Mouse (Mus musculus) liver, embryonic 12.5 days (tissue): ENCODE results near the gene 1600002K03Rik. TPM values are rescaled to one million over a fixed set of nuclear protein-coding genes. Genes with fewer than 3 reads are reported as not detected.
"Not testable (repeated sequence)": the region's sequence is repeated elsewhere in the genome, so short reads cannot be mapped to it uniquely, and the experiment has no call there.

Experiments used
- ATAC-seq: fragments of 200-750 bp; cut with Nextera tagmentation; 2 replicates; pipeline ENCODE4 v1.8.0; 2017; ENCODE audit warnings: moderate number of reproducible peaks, mild to moderate bottlenecking, moderate library complexity
- H3K27ac ChIP-seq: fragments of 300-500 bp; sonication (generic); 2 replicates; pipeline ENCODE4 v1.5.1; 2016; ENCODE audit warnings: mild to moderate bottlenecking
- H3K27me3 ChIP-seq: fragments of 300-500 bp; sonication (generic); replicated peaks from 2 replicates; pipeline ENCODE4 v1.6.1; 2016; ENCODE audit warnings: mild to moderate bottlenecking, moderate library complexity
- H3K36me3 ChIP-seq: fragments of 300-500 bp; sonication (generic); 2 replicates; pipeline ENCODE4 v1.6.1; 2016; ENCODE audit warnings: mild to moderate bottlenecking, moderate library complexity
- H3K4me1 ChIP-seq: fragments of 300-500 bp; sonication (generic); 2 replicates; pipeline ENCODE4 v1.6.1; 2016
- H3K4me2 ChIP-seq: fragments of 300-500 bp; sonication (generic); 2 replicates; pipeline ENCODE4 v1.6.1; 2016; ENCODE audit warnings: mild to moderate bottlenecking, moderate library complexity
- H3K4me3 ChIP-seq: fragments of 300-500 bp; sonication (generic); 2 replicates; pipeline ENCODE4 v1.5.1; 2016; ENCODE audit warnings: mild to moderate bottlenecking, moderate library complexity
- H3K9ac ChIP-seq: fragments of 300-500 bp; sonication (generic); 2 replicates; pipeline ENCODE4 v1.6.1; 2016; ENCODE audit warnings: mild to moderate bottlenecking, moderate library complexity
- H3K9me3 ChIP-seq: fragments of 300-500 bp; sonication (generic); replicated peaks from 2 replicates; pipeline ENCODE4 v1.6.1; 2016; ENCODE audit warnings: mild to moderate bottlenecking, moderate library complexity
- WGBS: fragments of 180-500 bp; shearing (Covaris S2); methylation state at CpG from one replicate; pipeline ENCODE4 v1.1.7; 2016; ENCODE audit not compliant: insufficient replicate concordance; 5-methylcytosine and 5-hydroxymethylcytosine counted together
- polyA plus RNA-seq: library from polyadenylated mRNA; unstranded; fragments of >200 nt; fragmentation: Nextera tagmentation; extraction: Ambion mirVana; gene quantifications from 2 replicates; pipeline ENCODE4 v1.2.1, GENCODE M21; 2016

The 1600002K03Rik gene
- polyA plus RNA-seq, 1 experiment from 2014 or later, result 16.4 TPM

- WGBS, result 0% methylated on average over 17 of the region's 17 CpGs
Observed at GRCm38 (mm10) chr10:80164998-80165344, 7.8 kb upstream of the 1600002K03Rik start.

GRCm38 (mm10) chr10:80165392-80166128 is 7.2 kb upstream of the 1600002K03Rik start, which contains the start of gene Cirbp:
Gene Cirbp, plus strand, starts transcription at chr10:80165985.
- 0 out of 2 replicates have a peak, but pooled peaks cover 10% of the 10 kb centered on the region for H3K27me3 ChIP-seq
- peaks cover 13% of the 10 kb centered on the region for H3K36me3 ChIP-seq
- ATAC-seq, result no peak
- 26% methylated on average over 20 of the region's 20 CpGs for WGBS
- peak within 1 kb of the TSS; percentile 82 for H3K27ac ChIP-seq
- H3K4me1 ChIP-seq, result peaks cover 81% of the 10 kb centered on the region
- peak within 1 kb of the TSS; percentile 76 for H3K4me3 ChIP-seq
- H3K4me2 ChIP-seq, result peak within 1 kb of the TSS; percentile 90
- peak within 1 kb of the TSS; percentile 92 for H3K9ac ChIP-seq
- H3K9me3 ChIP-seq, result no peaks in the 10 kb centered on the region; the same call in 1 of the 2 replicates

More at GRCm38 (mm10) chr10:80164998-80165344, 7.8 kb upstream of the 1600002K03Rik start:
- H3K9me3 ChIP-seq, result no peaks in the 10 kb centered on the region
- peak overlapping the region; percentile 55 for H3K4me3 ChIP-seq
- peak; percentile 57 for ATAC-seq
- H3K4me1 ChIP-seq, result peaks cover 81% of the 10 kb centered on the region
- H3K27ac ChIP-seq, result peak overlapping the region; percentile 69
- peaks cover 7% of the 10 kb centered on the region for H3K36me3 ChIP-seq
- peak overlapping the region; percentile 61 for H3K9ac ChIP-seq
- 0 out of 2 replicates have a peak, but pooled peaks cover 10% of the 10 kb centered on the region for H3K27me3 ChIP-seq
- peak overlapping the region; percentile 90 for H3K4me2 ChIP-seq

- H3K9me3 ChIP-seq, H3K4me3 ChIP-seq, H3K27me3 ChIP-seq, H3K9ac ChIP-seq, ATAC-seq: not testable (repeated sequence)
- Histone ChIP-seq H3K4me2 (peak overlapping the region; percentile 90), H3K27ac (peak overlapping the region; percentile 82; the same call in 1 of the 2 replicates), H3K4me1 (peaks cover 76% of the 10 kb centered on the region), H3K36me3 (peaks cover 19% of the 10 kb centered on the region)
- WGBS, result 78% methylated on average over 4 of the region's 4 CpGs
Observed at GRCm38 (mm10) chr10:80166136-80166535, 6.6 kb upstream of the 1600002K03Rik start.

- Histone ChIP-seq H3K27ac (peak overlapping the region; percentile 98), H3K4me3 (peak overlapping the region; percentile 76), H3K4me1 (peaks cover 73% of the 10 kb centered on the region), H3K9ac (peak overlapping the region; percentile 92), H3K4me2 (peak overlapping the region; percentile 88), H3K9me3 (no peaks in the 10 kb centered on the region; the same call in 1 of the 2 replicates), H3K36me3 (peaks cover 31% of the 10 kb centered on the region), H3K27me3 (0 out of 2 replicates have a peak, but pooled peaks cover 10% of the 10 kb centered on the region)
- under 1% methylated on average over 55 of the region's 55 CpGs for WGBS
- ATAC-seq, result peak; percentile 83
Observed at GRCm38 (mm10) chr10:80167460-80168037, 5.2 kb upstream of the 1600002K03Rik start.

- no peaks in the 10 kb centered on the region; the same call in 1 of the 2 replicates for H3K9me3 ChIP-seq
- peak; percentile 53 for ATAC-seq
- peaks cover 31% of the 10 kb centered on the region for H3K36me3 ChIP-seq
- WGBS, result under 1% methylated on average over 48 of the region's 48 CpGs
- H3K4me1 ChIP-seq, result peaks cover 68% of the 10 kb centered on the region
- 0 out of 2 replicates have a peak, but pooled peaks cover 10% of the 10 kb centered on the region for H3K27me3 ChIP-seq
- peak overlapping the region; percentile 88 for H3K4me2 ChIP-seq
- peak overlapping the region; percentile 76 for H3K4me3 ChIP-seq
- H3K9ac ChIP-seq, result peak overlapping the region; percentile 92
- peak overlapping the region; percentile 98 for H3K27ac ChIP-seq
Observed at GRCm38 (mm10) chr10:80168038-80168661, 4.6 kb upstream of the 1600002K03Rik start.

- peaks cover 70% of the 10 kb centered on the region for H3K4me1 ChIP-seq
Observed at GRCm38 (mm10) chr10:80169070-80169469, 3.7 kb upstream of the 1600002K03Rik start.

GRCm38 (mm10) chr10:80169651-80170050 is 3.1 kb upstream of the 1600002K03Rik start:
- WGBS, result 93% methylated on average over 7 of the region's 7 CpGs
- ATAC-seq, result no peak
- H3K27ac ChIP-seq, result no peak overlapping the region

More at GRCm38 (mm10) chr10:80169070-80169469, 3.7 kb upstream of the 1600002K03Rik start:
- Histone ChIP-seq H3K4me2 (peak overlapping the region; percentile 88), H3K9me3 (no peaks in the 10 kb centered on the region; the same call in 1 of the 2 replicates), H3K27ac (peak overlapping the region; percentile 98), H3K4me3 (peak overlapping the region; percentile 76), H3K27me3 (0 out of 2 replicates have a peak, but pooled peaks cover 5% of the 10 kb centered on the region), H3K9ac (peak overlapping the region; percentile 92), H3K36me3 (peaks cover 31% of the 10 kb centered on the region)
- WGBS, result 60% methylated on average over 1 of the region's 1 CpGs
- ATAC-seq, result no peak

GRCm38 (mm10) chr10:80170052-80170451 is 2.7 kb upstream of the 1600002K03Rik start:
- 89% methylated on average over 16 of the region's 16 CpGs for WGBS
- Histone ChIP-seq H3K4me1 (peaks cover 70% of the 10 kb centered on the region), H3K27ac (no peak overlapping the region), H3K4me3 (no peak overlapping the region), H3K9ac (no peak overlapping the region), H3K36me3 (peaks cover 31% of the 10 kb centered on the region), H3K27me3 (no peaks in the 10 kb centered on the region), H3K4me2 (no peak overlapping the region), H3K9me3 (no peaks in the 10 kb centered on the region; the same call in 1 of the 2 replicates)
- no peak for ATAC-seq

More at GRCm38 (mm10) chr10:80169651-80170050, 3.1 kb upstream of the 1600002K03Rik start:
- H3K27me3 ChIP-seq, result no peaks in the 10 kb centered on the region
- H3K4me2 ChIP-seq, result peak overlapping the region; percentile 88; the same call in 1 of the 2 replicates
- H3K36me3 ChIP-seq, result peaks cover 31% of the 10 kb centered on the region
- no peaks in the 10 kb centered on the region; the same call in 1 of the 2 replicates for H3K9me3 ChIP-seq
- H3K4me1 ChIP-seq, result peaks cover 70% of the 10 kb centered on the region
- no peak overlapping the region for H3K4me3 ChIP-seq
- H3K9ac ChIP-seq, result no peak overlapping the region

- Histone ChIP-seq H3K4me1 (peaks cover 70% of the 10 kb centered on the region), H3K9ac (no peak overlapping the region), H3K9me3 (no peaks in the 10 kb centered on the region; the same call in 1 of the 2 replicates), H3K4me2 (no peak overlapping the region), H3K27ac (no peak overlapping the region), H3K36me3 (peaks cover 31% of the 10 kb centered on the region), H3K4me3 (no peak overlapping the region), H3K27me3 (no peaks in the 10 kb centered on the region)
- no peak for ATAC-seq
- 94% methylated on average over 19 of the region's 19 CpGs for WGBS
Observed at GRCm38 (mm10) chr10:80170601-80171021, 2.1 kb upstream of the 1600002K03Rik start.

GRCm38 (mm10) chr10:80171252-80171651 is 1.5 kb upstream of the 1600002K03Rik start:
- H3K9ac ChIP-seq, result no peak overlapping the region
- H3K4me3 ChIP-seq, result no peak overlapping the region
- H3K27me3 ChIP-seq, result no peaks in the 10 kb centered on the region
- no peak overlapping the region for H3K27ac ChIP-seq
- H3K36me3 ChIP-seq, result peaks cover 31% of the 10 kb centered on the region
- ATAC-seq, result no peak
- no peaks in the 10 kb centered on the region; the same call in 1 of the 2 replicates for H3K9me3 ChIP-seq
- WGBS, result 89% methylated on average over 15 of the region's 15 CpGs
- no peak overlapping the region for H3K4me2 ChIP-seq
- H3K4me1 ChIP-seq, result peaks cover 67% of the 10 kb centered on the region

GRCm38 (mm10) chr10:80171760-80172526 is 801 bp upstream of the 1600002K03Rik start:
- no peak for ATAC-seq
- H3K4me2 ChIP-seq, result peak overlapping the region; percentile 85
- peaks cover 31% of the 10 kb centered on the region for H3K36me3 ChIP-seq
- H3K27me3 ChIP-seq, result peaks cover 3% of the 10 kb centered on the region; the same call in 1 of the 2 replicates
- peak overlapping the region; percentile 86 for H3K27ac ChIP-seq
- WGBS, result 88% methylated on average over 45 of the region's 45 CpGs
- H3K4me3 ChIP-seq, result peak overlapping the region; percentile 77
- peaks cover 60% of the 10 kb centered on the region for H3K4me1 ChIP-seq
- H3K9me3 ChIP-seq, result no peaks in the 10 kb centered on the region; the same call in 1 of the 2 replicates
- H3K9ac ChIP-seq, result peak overlapping the region; percentile 76
